Comparison of ENCODE assay signal across 8 mouse cellular contexts in the genomic region with DNA sequence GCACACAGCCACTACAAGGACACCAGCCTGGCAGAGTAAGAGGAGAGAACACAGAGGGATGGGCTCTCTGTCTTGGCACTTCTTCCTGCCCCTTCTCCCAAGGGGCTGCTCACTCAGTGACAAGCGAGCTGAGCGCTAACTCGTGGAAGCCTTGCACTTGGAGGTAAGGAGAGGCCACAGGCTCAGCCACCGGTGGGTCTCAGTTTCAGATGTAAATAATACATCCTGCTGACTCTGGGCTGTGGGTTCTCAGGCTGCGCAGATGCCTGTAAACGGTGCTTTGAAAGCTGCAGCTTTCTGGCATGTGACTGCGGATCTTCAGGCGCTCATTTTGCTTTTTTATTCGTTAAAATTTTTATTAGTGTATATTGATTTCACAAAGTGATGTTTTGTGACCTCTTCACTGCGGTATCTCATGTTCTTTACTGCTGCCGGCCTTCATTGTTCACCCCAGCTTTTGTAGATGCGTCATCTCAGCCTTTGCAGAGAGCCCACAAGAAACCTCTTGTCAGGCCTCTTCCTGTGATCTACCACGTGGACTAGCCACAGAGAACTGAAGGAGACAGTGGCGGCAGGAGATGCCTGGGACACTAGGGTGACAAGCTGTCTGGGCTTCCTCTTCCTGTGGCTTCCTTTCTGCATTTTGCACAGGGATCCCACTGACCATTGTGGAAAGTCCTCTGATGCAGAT. TPM values are rescaled to one million over a fixed set of nuclear protein-coding genes. Genes with fewer than 3 reads are reported as not detected.
DNase-seq lines count a peak whose midpoint lies in the region; ATAC-seq lines count a peak whose summit lies in the region.
"Had no signal": no experiment of that assay in that cellular context is flagged by ENCODE, and none has a peak within 500 bp of the region (broad histone marks: within the 10 kb centered on the region; RNA-seq: fewer than 3 reads in every experiment).

No protein-coding gene starts in this region.

- DNase-seq in layer of hippocampus, adult 8-10 months (ENCODE audit: low spot score in 2 of 2): peak; percentile 32 to 35
- DNase-seq in layer of hippocampus, postnatal 10 days (ENCODE audit: low spot score in 2 of 2): no peak
- DNase-seq in CD4-positive, CD25-positive, alpha-beta regulatory T cell, adult 2 months (ENCODE audit: low read depth, low spot score): peak; percentile 63
- peak; percentile 58 for DNase-seq in naive thymus-derived CD4-positive, alpha-beta T cell, adult 2 months (ENCODE audit: low read depth)
- DNase-seq in right cerebral cortex, postnatal 4 days: no peak
- DNase-seq in gastrocnemius, postnatal 10 days: no peak
- DNase-seq: forebrain, postnatal 0 days had no signal

- peak; percentile 94 for ATAC-seq in activated CD4-positive, CD25-positive, alpha-beta regulatory T cell, adult 4 months
- ATAC-seq: forebrain, postnatal 0 days had no signal

RNA-seq across cellular contexts. Expression of gene B3galt5, which starts 37.5 kb away (rescaled TPM):
- total RNA-seq in layer of hippocampus, adult 8-10 months (2022): 10 to 100 TPM; 55.0 to 58.0 (median 56.9) TPM
- 10 to 100 TPM; 16.7 to 17.2 TPM for total RNA-seq in layer of hippocampus, postnatal 10 days (2021)
- 1 to 10 TPM in 1 of 2 experiments, under 1 TPM in 1; 0.89 to 1.1 TPM for polyA plus RNA-seq in activated CD4-positive, CD25-positive, alpha-beta regulatory T cell, adult 4 months (2017; shearing (Covaris generic))
- under 1 TPM; 0.16 to 0.26 TPM for total RNA-seq in gastrocnemius, postnatal 10 days (2021)

Comparison
In these comparisons a context has a peak if more than half of its experiments do, and no peak if none do; other contexts are left out.
1. DNase-seq: peak in layer of hippocampus, adult 8-10 months (2 of 2), CD4-positive, CD25-positive, alpha-beta regulatory T cell, adult 2 months (single experiment) and naive thymus-derived CD4-positive, alpha-beta T cell, adult 2 months (single experiment); none in layer of hippocampus, postnatal 10 days (0 of 2), right cerebral cortex, postnatal 4 days (single experiment) and gastrocnemius, postnatal 10 days (single experiment).
2. RNA of gene B3galt5, which starts 37.5 kb away (total RNA-seq): 55.0 to 58.0 TPM in layer of hippocampus, adult 8-10 months and 16.7 to 17.2 TPM in layer of hippocampus, postnatal 10 days; 0.16 to 0.26 TPM in gastrocnemius, postnatal 10 days; every median in the first group is over 10 times any median in the second.